Mouse (Mus musculus): ENCODE data around the gene Abhd15. TPM values are rescaled to one million over a fixed set of nuclear protein-coding genes. Genes with fewer than 3 reads are reported as not detected.

The Abhd15 gene
- total RNA-seq, 1 experiment from 2014 or later, result 9.4 TPM

GRCm38 (mm10) chr11:77545261-77545660, 30.3 kb downstream of the Abhd15 start:
- ATAC-seq (replicated peaks; ENCODE audit: low read depth, poor library complexity, severe bottlenecking), result no peak

DNA sequence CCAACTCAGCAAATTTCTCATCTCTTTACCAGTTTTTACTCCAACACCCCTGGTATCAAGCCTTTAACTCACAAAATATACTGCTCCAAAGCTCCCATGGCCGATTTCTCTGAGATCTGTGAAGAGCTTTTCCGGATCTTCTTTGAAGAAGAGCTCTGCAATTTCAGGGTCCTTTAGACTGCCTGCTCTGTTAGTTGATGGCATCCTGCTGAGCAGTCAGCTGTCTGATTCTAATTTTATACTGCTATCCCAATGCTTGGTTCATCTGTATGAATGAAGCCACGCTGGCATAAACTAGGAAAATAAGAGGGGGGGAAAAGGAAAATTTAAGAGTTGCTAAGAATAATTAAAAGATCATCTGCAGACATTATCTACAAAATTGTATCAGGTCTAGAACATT, 70.3 kb downstream of the Abhd15 start:
- ATAC-seq (replicated peaks; ENCODE audit: low read depth, poor library complexity, severe bottlenecking), result no peak

Other genes with a start within 250 kb of the Abhd15 start
- gene Coro6, start 52.7 kb upstream of the Abhd15 start, total RNA-seq (2017), result not detected in 2 replicates
- 8.7 and 10.5 TPM in 2 replicates for gene Ankrd13b, start 25.4 kb upstream of the Abhd15 start, total RNA-seq (2017)
- 22.4 and 24.1 TPM in 2 replicates for gene Git1, start 21.6 kb upstream of the Abhd15 start, total RNA-seq (2017)
- 3.1 and 3.5 TPM in 2 replicates for gene Trp53i13, start 859 bp downstream of the Abhd15 start, total RNA-seq (2017)
- gene Gm10392, start 4.1 kb downstream of the Abhd15 start, total RNA-seq (2017), result 0.82 and 0.92 TPM in 2 replicates
- gene Taok1, start 92.7 kb downstream of the Abhd15 start, total RNA-seq (2017), result 42.3 and 49.5 TPM in 2 replicates
- 80.2 and 84.7 TPM in 2 replicates for gene Nufip2, start 171.0 kb downstream of the Abhd15 start, total RNA-seq (2017)
- not detected in 2 replicates for gene Cryba1, start 210.2 kb downstream of the Abhd15 start, total RNA-seq (2017)
- 118 and 140 TPM in 2 replicates for gene Myo18a, start 248.1 kb downstream of the Abhd15 start, total RNA-seq (2017)